Mouse (Mus musculus) intestine, postnatal 0 days (tissue): Measurements from ENCODE around the gene Maml1. TPM values are rescaled to one million over a fixed set of nuclear protein-coding genes. Genes with fewer than 3 reads are reported as not detected.

Experiments used
- ATAC-seq: fragments of 200-750 bp; cut with Nextera tagmentation; 2 replicates; pipeline ENCODE4 v1.8.0; 2017; ENCODE audit warnings: mild to moderate bottlenecking, moderate TSS enrichment, moderate library complexity
- H3K27ac ChIP-seq: fragments of 300-500 bp; sonication (generic); 2 replicates; pipeline ENCODE4 v1.5.1; 2014; ENCODE audit warnings: mild to moderate bottlenecking, low read depth, low read length, moderate library complexity
- H3K27me3 ChIP-seq: fragments of 300-500 bp; sonication (generic); replicated peaks from 2 replicates; pipeline ENCODE4 v1.6.1; 2014; ENCODE audit warnings: low read length, mixed read lengths; ENCODE audit not compliant: control insufficient read depth, insufficient read depth
- H3K36me3 ChIP-seq: fragments of 300-500 bp; sonication (generic); 2 replicates; pipeline ENCODE4 v1.6.1; 2014; ENCODE audit warnings: mild to moderate bottlenecking, moderate library complexity; ENCODE audit not compliant: control insufficient read depth, insufficient read depth
- H3K4me1 ChIP-seq: fragments of 300-500 bp; sonication (generic); replicated peaks from 2 replicates; pipeline ENCODE4 v1.6.1; 2014; ENCODE audit warnings: antibody characterized with exemption, low read length, mixed read lengths; ENCODE audit not compliant: control insufficient read depth, insufficient read depth
- H3K4me2 ChIP-seq: fragments of 300-500 bp; sonication (generic); replicated peaks from 2 replicates; pipeline ENCODE4 v1.6.1; 2014; ENCODE audit warnings: low read depth, mild to moderate bottlenecking, moderate library complexity
- H3K4me3 ChIP-seq: fragments of 300-500 bp; sonication (generic); 2 replicates; pipeline ENCODE4 v1.5.1; 2014; ENCODE audit warnings: low read depth, low read length
- H3K9ac ChIP-seq: fragments of 300-500 bp; sonication (generic); 2 replicates; pipeline ENCODE4 v1.6.1; 2014; ENCODE audit warnings: mild to moderate bottlenecking, low read depth, low read length
- H3K9me3 ChIP-seq: fragments of 300-500 bp; sonication (generic); 2 replicates; pipeline ENCODE4 v1.6.1; 2016; ENCODE audit warnings: mixed run types; ENCODE audit not compliant: control insufficient read depth
- CTCF ChIP-seq: sonication (generic); IDR thresholded peaks from 2 replicates; pipeline ENCODE4 v1.5.1; 2016; ENCODE audit warnings: low read depth, mild to moderate bottlenecking, control low read depth, antibody characterized with exemption, moderate library complexity
- WGBS: fragments of 180-500 bp; shearing (Covaris S2); extraction: QIAGEN DNeasy Blood & Tissue Kit; methylation state at CpG from one replicate; pipeline ENCODE4 v1.1.7; 2014; 5-methylcytosine and 5-hydroxymethylcytosine counted together
- polyA plus RNA-seq: library from polyadenylated mRNA; unstranded; fragments of >200 nt; fragmentation: Nextera tagmentation; extraction: Ambion mirVana; gene quantifications from 2 replicates; pipeline ENCODE4 v1.2.1, GENCODE M21; 2015

The Maml1 gene
- polyA plus RNA-seq, 1 experiment from 2014 or later: 2.5 TPM

- H3K36me3 ChIP-seq: peaks cover 73% of the 10 kb centered on the region
Observed at GRCm38 (mm10) chr11:50263198-50263597, 28.9 kb downstream of the Maml1 start.

GRCm38 (mm10) chr11:50262020-50262419 is 30.1 kb downstream of the Maml1 start:
- peak; percentile 63 for TF ChIP-seq CTCF
- Histone ChIP-seq H3K9me3 (no peaks in the 10 kb centered on the region), H3K27me3 (no peaks in the 10 kb centered on the region), H3K4me1 (no peaks in the 10 kb centered on the region), H3K4me3 (no peak overlapping the region), H3K36me3 (peaks cover 78% of the 10 kb centered on the region), H3K27ac (no peak overlapping the region), H3K4me2 (no peak overlapping the region), H3K9ac (no peak overlapping the region)
- ATAC-seq: no peak
- 88% methylated on average over 4 of the region's 4 CpGs for WGBS

More at GRCm38 (mm10) chr11:50263198-50263597, 28.9 kb downstream of the Maml1 start:
- Histone ChIP-seq H3K4me1 (no peaks in the 10 kb centered on the region), H3K9ac (no peak overlapping the region), H3K27me3 (no peaks in the 10 kb centered on the region), H3K9me3 (no peaks in the 10 kb centered on the region), H3K27ac (0 out of 2 replicates have a peak overlapping the region, but pooled peaks have one; percentile 17), H3K4me3 (no peak overlapping the region), H3K4me2 (no peak overlapping the region)
- ATAC-seq: no peak
- 87% methylated on average over 3 of the region's 3 CpGs for WGBS
- TF ChIP-seq CTCF: no peak

GRCm38 (mm10) chr11:50258310-50258709 is 33.8 kb downstream of the Maml1 start:
- TF ChIP-seq CTCF: no peak
- H3K27ac ChIP-seq: no peak overlapping the region
- WGBS: 75% methylated on average over 7 of the region's 7 CpGs
- no peak overlapping the region for H3K4me2 ChIP-seq
- no peak for ATAC-seq
- no peaks in the 10 kb centered on the region for H3K4me1 ChIP-seq
- no peak overlapping the region for H3K4me3 ChIP-seq
- H3K27me3 ChIP-seq: no peaks in the 10 kb centered on the region
- peaks cover 64% of the 10 kb centered on the region for H3K36me3 ChIP-seq
- no peak overlapping the region for H3K9ac ChIP-seq
- no peaks in the 10 kb centered on the region for H3K9me3 ChIP-seq

GRCm38 (mm10) chr11:50256615-50257014 is 35.5 kb downstream of the Maml1 start:
- no peak for TF ChIP-seq CTCF
- Histone ChIP-seq H3K27ac (no peak overlapping the region), H3K4me2 (no peak overlapping the region), H3K27me3 (no peaks in the 10 kb centered on the region), H3K9me3 (no peaks in the 10 kb centered on the region), H3K9ac (no peak overlapping the region), H3K4me3 (no peak overlapping the region), H3K36me3 (peaks cover 50% of the 10 kb centered on the region), H3K4me1 (no peaks in the 10 kb centered on the region)
- 77% methylated on average over 7 of the region's 7 CpGs for WGBS
- ATAC-seq: no peak

- H3K36me3 ChIP-seq: peaks cover 25% of the 10 kb centered on the region
- ATAC-seq: no peak
- H3K9me3 ChIP-seq: no peaks in the 10 kb centered on the region
- no peaks in the 10 kb centered on the region for H3K27me3 ChIP-seq
- no peak overlapping the region for H3K27ac ChIP-seq
- H3K9ac ChIP-seq: no peak overlapping the region
- no peak overlapping the region for H3K4me2 ChIP-seq
- TF ChIP-seq CTCF: no peak
- H3K4me1 ChIP-seq: no peaks in the 10 kb centered on the region
- no peak overlapping the region for H3K4me3 ChIP-seq
- 77% methylated on average over 12 of the region's 12 CpGs for WGBS
Observed at GRCm38 (mm10) chr11:50254010-50254580, 38.0 kb downstream of the Maml1 start.

- no peak overlapping the region for H3K4me3 ChIP-seq
- H3K27me3 ChIP-seq: no peaks in the 10 kb centered on the region
- no peak for TF ChIP-seq CTCF
- H3K4me1 ChIP-seq: no peaks in the 10 kb centered on the region
- no peak for ATAC-seq
- no peaks in the 10 kb centered on the region for H3K9me3 ChIP-seq
- H3K4me2 ChIP-seq: no peak overlapping the region
- H3K36me3 ChIP-seq: peaks cover 18% of the 10 kb centered on the region
- no peak overlapping the region for H3K9ac ChIP-seq
- WGBS: 31% methylated on average over 1 of the region's 1 CpGs
- no peak overlapping the region for H3K27ac ChIP-seq
Observed at GRCm38 (mm10) chr11:50253393-50253792, 38.7 kb downstream of the Maml1 start.
